Mouse (Mus musculus) frontal cortex, postnatal 14 days (tissue): ENCODE data around the gene Hspbp1.

ENCODE experiments used
- DNase-seq, 2 experiments: peaks; one replicate each; pipeline ENCODE4 v3.0.0; 2022; ENCODE audit warnings: low spot score in 2 of 2

Hspbp1 gene

DNA sequence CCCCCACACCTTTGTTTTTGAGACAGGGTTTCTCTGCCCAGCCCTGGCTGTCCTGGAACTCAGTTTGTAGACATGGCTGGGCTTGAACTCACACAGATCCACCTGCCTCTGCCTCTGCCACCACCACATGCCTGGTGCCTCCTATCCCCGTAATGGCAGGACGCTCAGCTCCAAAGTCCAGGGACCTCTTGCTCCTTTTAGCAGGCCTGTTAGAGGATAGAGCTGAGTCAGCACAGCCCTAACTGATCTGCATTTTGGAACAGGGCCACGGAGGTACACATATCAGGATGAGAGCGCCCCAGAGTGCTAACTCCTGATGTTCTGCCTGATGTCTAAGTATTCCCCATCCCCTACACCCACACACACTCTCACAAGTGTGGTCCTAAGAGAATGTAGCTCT is 53.8 kb downstream of the Hspbp1 start, which contains the start of gene Tmem86b:
Tmem86b (minus strand) TSS at position 392 of the 400 bp plus-strand sequence.
- DNase-seq: no peak

GRCm38 (mm10) chr7:4630198-4630597 is 54.7 kb downstream of the Hspbp1 start:
- no peak for DNase-seq

GRCm38 (mm10) chr7:4629586-4629985 is 55.3 kb downstream of the Hspbp1 start:
- DNase-seq: no peak

DNA sequence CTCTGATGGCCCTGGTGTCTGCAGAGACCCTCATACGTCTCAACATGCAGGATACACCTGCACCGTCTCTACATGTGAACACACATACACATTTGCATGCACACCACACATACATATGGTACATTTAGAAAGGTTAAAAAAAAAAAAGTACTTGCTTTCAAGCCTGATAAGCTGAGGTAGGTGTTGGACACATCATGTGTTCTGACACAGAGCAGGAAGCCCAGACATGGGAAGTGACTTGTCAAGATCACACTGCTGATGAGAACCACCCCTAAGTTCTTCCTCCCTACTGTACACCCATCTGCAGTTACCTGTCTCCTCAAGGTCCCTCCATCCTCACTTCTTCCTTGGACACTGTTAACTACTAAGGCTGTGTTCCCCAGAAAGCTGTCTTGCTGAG is 58.9 kb downstream of the Hspbp1 start:
- no peak for DNase-seq

GRCm38 (mm10) chr7:4624343-4624742 is 60.5 kb downstream of the Hspbp1 start:
- DNase-seq: no peak

- no peak for DNase-seq
Observed at GRCm38 (mm10) chr7:4623544-4624189, 61.2 kb downstream of the Hspbp1 start.

- DNase-seq: no peak
Observed at GRCm38 (mm10) chr7:4619979-4620378, 64.9 kb downstream of the Hspbp1 start.

GRCm38 (mm10) chr7:4613740-4614403 is 71.0 kb downstream of the Hspbp1 start:
- DNase-seq: no peak

DNA sequence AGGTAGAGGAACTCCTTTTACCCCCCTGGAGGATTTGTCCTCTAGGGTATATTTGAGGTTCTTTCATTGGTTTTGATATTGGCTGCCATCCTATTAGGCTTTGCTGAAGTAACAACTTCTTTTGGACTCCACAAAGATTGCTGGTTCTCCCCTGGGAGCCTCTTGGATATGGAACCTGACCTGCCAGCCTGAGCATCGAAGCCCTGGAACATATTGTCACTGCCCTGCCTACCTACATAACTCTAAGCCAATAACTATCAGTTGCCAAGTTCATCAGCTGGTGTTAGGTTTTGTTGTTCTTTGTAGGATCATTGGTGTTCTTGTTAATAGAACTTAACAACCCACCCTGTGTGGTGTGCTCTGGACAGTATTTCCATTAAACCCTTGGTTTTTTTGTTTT is 71.9 kb downstream of the Hspbp1 start:
- no peak for DNase-seq

DNA sequence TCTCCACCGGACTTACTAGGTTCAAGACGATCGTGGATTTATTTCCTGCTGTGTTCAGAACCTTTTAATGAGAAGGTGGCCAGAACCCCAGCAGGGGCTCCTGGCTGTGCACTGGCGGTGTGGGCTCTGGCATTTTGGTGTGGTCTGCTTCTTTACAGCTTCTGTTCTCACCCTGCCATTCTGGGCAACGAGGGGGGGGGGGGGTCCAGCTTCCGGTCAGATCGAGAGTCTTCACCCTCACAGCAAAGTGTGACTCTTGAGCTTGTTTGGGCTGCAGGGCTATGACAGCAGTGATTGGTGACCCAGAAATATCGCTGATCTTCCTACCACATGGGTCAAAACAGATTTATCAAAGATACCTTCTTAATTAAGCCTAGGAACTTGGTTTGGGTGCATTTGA is 72.5 kb downstream of the Hspbp1 start:
- no peak for DNase-seq

DNA sequence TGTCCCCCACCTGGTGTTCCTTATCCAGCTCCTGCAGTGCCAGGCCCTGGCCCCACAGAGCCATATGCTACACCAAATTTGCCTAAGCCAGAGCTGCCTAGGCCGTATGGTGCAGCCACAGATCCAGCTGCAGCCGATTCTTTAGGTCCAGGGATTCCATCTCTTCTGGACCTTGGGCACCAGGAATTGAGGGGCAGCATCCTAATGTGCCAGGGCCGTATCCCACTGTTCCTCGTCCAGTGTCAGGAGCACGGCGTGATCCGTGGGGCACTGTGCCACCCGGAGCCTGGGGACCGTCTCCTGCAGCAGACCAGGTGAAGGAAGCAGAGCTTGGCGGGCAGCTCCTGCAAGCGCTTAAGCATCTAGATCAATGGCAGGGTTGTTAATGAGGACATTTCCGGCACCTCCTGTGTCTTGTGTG is 72.9 kb downstream of the Hspbp1 start:
- DNase-seq: no peak

- no peak for DNase-seq
Observed at GRCm38 (mm10) chr7:4611511-4611910, 73.4 kb downstream of the Hspbp1 start.
